Mouse (Mus musculus) MEL (cell line): ENCODE results near the gene Map1s.

Experiments used
- CTCF ChIP-seq, 3 experiments: IDR thresholded peaks in 2 of 3; conservative IDR thresholded peaks in 1 of 3; 2 replicates each; pipeline ENCODE4 v1.5.1; 2011 to 2012; ENCODE audit warnings: low read length in 3 of 3, low read depth in 2 of 3, mild to moderate bottlenecking in 2 of 3, improper control_type of control experiment in 1 of 3, inconsistent platforms in 1 of 3, mixed read lengths in 1 of 3, moderate library complexity in 1 of 3; ENCODE audit not compliant: control insufficient read depth in 1 of 3, insufficient read depth in 1 of 3, poor library complexity in 1 of 3, severe bottlenecking in 1 of 3
- EP300 ChIP-seq, 2 experiments: IDR thresholded peaks; 2 replicates each; pipeline ENCODE4 v1.6.1; 2011; ENCODE audit warnings: improper control_type of control experiment in 2 of 2, low read length in 2 of 2, low read depth in 1 of 2, mild to moderate bottlenecking in 1 of 2
- MAX ChIP-seq: IDR thresholded peaks from 2 replicates; pipeline ENCODE4 v1.6.1; 2011; ENCODE audit warnings: low read length, improper control_type of control experiment
- NELFE ChIP-seq: IDR thresholded peaks from 2 replicates; pipeline ENCODE4 v1.6.1; 2011; ENCODE audit warnings: low read depth, low read length, improper control_type of control experiment

DNA sequence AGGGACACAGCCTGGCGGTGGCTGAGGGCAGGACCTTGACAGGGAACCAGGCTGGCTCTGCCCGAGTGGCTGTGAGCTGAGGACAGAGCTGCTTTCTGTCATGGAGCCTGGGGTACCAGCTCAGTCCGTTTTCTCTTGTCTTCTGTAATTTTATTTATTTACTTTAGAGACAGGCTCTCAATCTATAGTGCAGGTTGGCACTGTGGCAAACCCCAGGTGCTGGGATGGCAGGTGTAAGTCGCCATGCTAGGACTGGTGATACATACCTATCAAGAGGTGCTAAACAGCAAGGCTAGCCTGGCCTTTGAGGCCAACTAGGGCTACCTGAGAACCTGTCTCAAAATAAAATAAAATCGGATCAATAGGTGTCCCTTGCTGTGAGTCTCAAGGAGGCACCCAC is 49.7 kb upstream of the Map1s start:
- no peak for TF ChIP-seq NELFE
- no peak for TF ChIP-seq MAX
- TF ChIP-seq EP300 (IDR thresholded peaks at IDR 0.05; ENCODE audit: low read depth in 1 of 2, low read length in 2 of 2), result no peak
- TF ChIP-seq CTCF (IDR thresholded peaks at IDR 0.05 in 2 of 3, conservative IDR thresholded peaks at IDR 0.05 in 1 of 3; ENCODE audit: control insufficient read depth in 1 of 3, insufficient read depth in 1 of 3, low read depth in 2 of 3, low read length in 3 of 3, poor library complexity in 1 of 3, severe bottlenecking in 1 of 3), result no peak
